Mouse (Mus musculus) MEL (cell line): ENCODE measurements at regions not wholly inside any gene's neighbourhood (a gene's known extent, or its start where the extent isn't known, plus 50 kb on each side); places are given as distances from the start of the nearest gene placed in this dataset.

Source experiments
- DNase-seq: peaks from one replicate; pipeline ENCODE4 v3.0.0; 2011; ENCODE audit warnings: low read depth, low spot score
- H3K27ac ChIP-seq: 2 replicates; pipeline ENCODE4 v1.5.1; 2012; ENCODE audit warnings: low read depth, mild to moderate bottlenecking, control low read depth, low read length, moderate library complexity; ENCODE audit not compliant: control insufficient read depth
- H3K27me3 ChIP-seq, 2 experiments: fragments of 150-350 bp in 1 of 2; sonication (generic) in 1 of 2; 2 replicates each; pipeline ENCODE4 v1.6.1; 2012; ENCODE audit warnings: low read length in 2 of 2, mild to moderate bottlenecking in 2 of 2, improper control_type of control experiment in 1 of 2, moderate library complexity in 1 of 2; ENCODE audit not compliant: insufficient read depth in 2 of 2, control insufficient read depth in 1 of 2
- H3K36me3 ChIP-seq, 2 experiments: 2 replicates each; pipeline ENCODE4 v1.6.1; 2012 to 2014; ENCODE audit warnings: low read length in 2 of 2, improper control_type of control experiment in 1 of 2, inconsistent platforms in 1 of 2, mild to moderate bottlenecking in 1 of 2; ENCODE audit not compliant: insufficient read depth in 2 of 2, control insufficient read depth in 1 of 2
- H3K4me1 ChIP-seq, 2 experiments: fragments of 150-350 bp in 1 of 2; sonication (generic) in 1 of 2; 2 replicates each; pipeline ENCODE4 v1.6.1; 2012; ENCODE audit warnings: low read length in 2 of 2, improper control_type of control experiment in 1 of 2, mild to moderate bottlenecking in 1 of 2; ENCODE audit not compliant: insufficient read depth in 2 of 2, control insufficient read depth in 1 of 2
- H3K4me3 ChIP-seq, 2 experiments: fragments of 150-350 bp in 1 of 2; sonication (generic) in 1 of 2; 2 replicates each; pipeline ENCODE4 v1.5.1; 2012; ENCODE audit warnings: low read depth in 2 of 2, low read length in 2 of 2, mild to moderate bottlenecking in 2 of 2, moderate library complexity in 2 of 2, control low read depth in 1 of 2, improper control_type of control experiment in 1 of 2; ENCODE audit not compliant: control insufficient read depth in 1 of 2, insufficient read depth in 1 of 2
- H3K79me2 ChIP-seq: 2 replicates; pipeline ENCODE4 v1.6.1; 2012; ENCODE audit warnings: mild to moderate bottlenecking, low read length, moderate library complexity; ENCODE audit not compliant: control insufficient read depth, poor library complexity, insufficient read depth
- H3K9ac ChIP-seq: 2 replicates; pipeline ENCODE4 v1.6.1; 2012; ENCODE audit warnings: low read depth, mild to moderate bottlenecking, control low read depth, low read length, moderate library complexity; ENCODE audit not compliant: control insufficient read depth, poor library complexity, severe bottlenecking
- H3K9me3 ChIP-seq: fragments of 150-350 bp; sonication (generic); replicated peaks from 2 replicates; pipeline ENCODE4 v1.6.1; 2012; ENCODE audit warnings: mild to moderate bottlenecking, low read length, improper control_type of control experiment, moderate library complexity; ENCODE audit not compliant: insufficient read depth
- CHD1 ChIP-seq: IDR thresholded peaks from 2 replicates; pipeline ENCODE4 v1.6.1; 2012; ENCODE audit warnings: low read depth, mild to moderate bottlenecking, inconsistent platforms, low read length, improper control_type of control experiment
- CHD2 ChIP-seq: IDR thresholded peaks from 2 replicates; pipeline ENCODE4 v1.6.1; 2011; ENCODE audit warnings: low read length, improper control_type of control experiment
- CTCF ChIP-seq, 3 experiments: IDR thresholded peaks in 2 of 3; conservative IDR thresholded peaks in 1 of 3; 2 replicates each; pipeline ENCODE4 v1.5.1; 2011 to 2012; ENCODE audit warnings: low read length in 3 of 3, low read depth in 2 of 3, mild to moderate bottlenecking in 2 of 3, improper control_type of control experiment in 1 of 3, inconsistent platforms in 1 of 3, mixed read lengths in 1 of 3, moderate library complexity in 1 of 3; ENCODE audit not compliant: control insufficient read depth in 1 of 3, insufficient read depth in 1 of 3, poor library complexity in 1 of 3, severe bottlenecking in 1 of 3
- E2F4 ChIP-seq: IDR thresholded peaks from 2 replicates; pipeline ENCODE4 v1.6.1; 2011; ENCODE audit warnings: low read depth, low read length, improper control_type of control experiment, borderline replicate concordance
- GABPA ChIP-seq: IDR thresholded peaks from 2 replicates; pipeline ENCODE4 v1.6.1; 2012; ENCODE audit warnings: low read depth, mild to moderate bottlenecking, inconsistent platforms, low read length, improper control_type of control experiment, moderate library complexity
- HCFC1 ChIP-seq: IDR thresholded peaks from 2 replicates; pipeline ENCODE4 v1.6.1; 2012; ENCODE audit warnings: low read depth, mild to moderate bottlenecking, inconsistent platforms, low read length, improper control_type of control experiment, moderate library complexity
- MAFK ChIP-seq: IDR thresholded peaks from 2 replicates; pipeline ENCODE4 v1.6.1; 2011; ENCODE audit warnings: low read depth, mild to moderate bottlenecking, low read length, improper control_type of control experiment, borderline replicate concordance
- MAX ChIP-seq: IDR thresholded peaks from 2 replicates; pipeline ENCODE4 v1.6.1; 2011; ENCODE audit warnings: low read length, improper control_type of control experiment
- MAZ ChIP-seq: IDR thresholded peaks from 2 replicates; pipeline ENCODE4 v1.6.1; 2012; ENCODE audit warnings: low read depth, mild to moderate bottlenecking, inconsistent platforms, low read length, improper control_type of control experiment
- MXI1 ChIP-seq: IDR thresholded peaks from 2 replicates; pipeline ENCODE4 v1.6.1; 2011; ENCODE audit warnings: mild to moderate bottlenecking, low read depth, low read length, improper control_type of control experiment
- MYB ChIP-seq: IDR thresholded peaks from 2 replicates; pipeline ENCODE4 v1.6.1; 2011; ENCODE audit warnings: mild to moderate bottlenecking, low read depth, low read length, improper control_type of control experiment
- NELFE ChIP-seq: IDR thresholded peaks from 2 replicates; pipeline ENCODE4 v1.6.1; 2011; ENCODE audit warnings: low read depth, low read length, improper control_type of control experiment
- POLR2A ChIP-seq, 2 experiments: IDR thresholded peaks; 2 replicates each; pipeline ENCODE4 v1.6.1; 2011 to 2012; ENCODE audit warnings: low read length in 2 of 2, mild to moderate bottlenecking in 2 of 2, control low read depth in 1 of 2, improper control_type of control experiment in 1 of 2, low read depth in 1 of 2, moderate library complexity in 1 of 2; ENCODE audit not compliant: control insufficient read depth in 1 of 2, insufficient read depth in 1 of 2, poor library complexity in 1 of 2
- POLR2AphosphoS2 ChIP-seq: IDR thresholded peaks from 2 replicates; pipeline ENCODE4 v1.6.1; 2011; ENCODE audit warnings: low read length, improper control_type of control experiment
- RCOR1 ChIP-seq: IDR thresholded peaks from 2 replicates; pipeline ENCODE4 v1.6.1; 2012; ENCODE audit warnings: low read depth, mild to moderate bottlenecking, inconsistent platforms, low read length, improper control_type of control experiment
- SIN3A ChIP-seq: IDR thresholded peaks from 2 replicates; pipeline ENCODE4 v1.6.1; 2012; ENCODE audit warnings: low read length, improper control_type of control experiment, inconsistent platforms
- SMC3 ChIP-seq: IDR thresholded peaks from 2 replicates; pipeline ENCODE4 v1.6.1; 2011; ENCODE audit warnings: low read depth, low read length, improper control_type of control experiment
- TAL1 ChIP-seq: IDR thresholded peaks from 2 replicates; pipeline ENCODE4 v1.6.1; 2012; ENCODE audit warnings: mild to moderate bottlenecking, inconsistent platforms, low read length, moderate library complexity, mixed read lengths
- TBP ChIP-seq: IDR thresholded peaks from 2 replicates; pipeline ENCODE4 v1.8.0; 2011; ENCODE audit warnings: low read depth, low read length, improper control_type of control experiment
- TCF12 ChIP-seq: IDR thresholded peaks from 2 replicates; pipeline ENCODE4 v1.6.1; 2014; ENCODE audit warnings: low read depth, mild to moderate bottlenecking, inconsistent platforms, low read length, improper control_type of control experiment, moderate library complexity
- UBTF ChIP-seq: IDR thresholded peaks from 2 replicates; pipeline ENCODE4 v1.6.1; 2012; ENCODE audit warnings: low read depth, mild to moderate bottlenecking, inconsistent platforms, low read length, improper control_type of control experiment, moderate library complexity, borderline replicate concordance; ENCODE audit not compliant: insufficient read depth
- USF1 ChIP-seq: IDR thresholded peaks from 2 replicates; pipeline ENCODE4 v1.6.1; 2014; ENCODE audit warnings: low read depth, mild to moderate bottlenecking, inconsistent platforms, low read length, improper control_type of control experiment, moderate library complexity
- USF2 ChIP-seq, 2 experiments: IDR thresholded peaks; 2 replicates each; pipeline ENCODE4 v1.6.1; 2011 to 2012; ENCODE audit warnings: improper control_type of control experiment in 2 of 2, low read length in 2 of 2, borderline replicate concordance in 1 of 2, inconsistent platforms in 1 of 2, low read depth in 1 of 2, mild to moderate bottlenecking in 1 of 2; ENCODE audit not compliant: insufficient read depth in 1 of 2
- ZKSCAN1 ChIP-seq: IDR thresholded peaks from 2 replicates; pipeline ENCODE4 v1.6.1; 2012; ENCODE audit warnings: low read depth, mild to moderate bottlenecking, inconsistent platforms, low read length, improper control_type of control experiment, moderate library complexity
- ZNF384 ChIP-seq: IDR thresholded peaks from 2 replicates; pipeline ENCODE4 v1.6.1; 2012; ENCODE audit warnings: low read depth, mild to moderate bottlenecking, inconsistent platforms, low read length, improper control_type of control experiment

DNA sequence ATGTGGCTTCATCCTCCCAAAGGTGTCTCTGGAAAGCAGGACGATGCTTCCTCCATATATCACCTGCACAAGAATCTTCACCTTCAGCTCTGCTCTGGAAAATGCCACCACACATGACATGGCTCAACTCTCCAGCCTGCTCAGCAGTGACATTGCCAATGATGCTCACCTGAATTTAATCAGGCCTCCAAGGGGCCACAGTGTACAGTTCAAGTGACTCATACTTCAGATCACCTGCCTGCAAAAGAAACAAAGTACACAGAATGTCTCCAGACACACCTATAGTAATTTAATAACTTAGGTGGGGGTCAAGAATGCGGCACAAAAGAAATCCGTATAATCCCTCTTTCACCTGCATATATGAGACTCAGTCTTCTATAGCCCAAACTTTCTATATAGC, 160.0 kb upstream of the Vstm2b start:
- TF ChIP-seq MAX = no peak
- no peak for TF ChIP-seq MAFK
- no peak for TF ChIP-seq USF1
- TF ChIP-seq CTCF (IDR thresholded peaks at IDR 0.05 in 2 of 3, conservative IDR thresholded peaks at IDR 0.05 in 1 of 3; ENCODE audit: control insufficient read depth in 1 of 3, insufficient read depth in 1 of 3, low read depth in 2 of 3, low read length in 3 of 3, poor library complexity in 1 of 3, severe bottlenecking in 1 of 3) = no peak
- no peak for TF ChIP-seq POLR2A (IDR thresholded peaks at IDR 0.05; ENCODE audit: control insufficient read depth in 1 of 2, insufficient read depth in 1 of 2, low read depth in 1 of 2, low read length in 2 of 2, poor library complexity in 1 of 2)
- no peak for TF ChIP-seq SIN3A
- TF ChIP-seq GABPA = no peak
- no peak for TF ChIP-seq RCOR1
- TF ChIP-seq HCFC1 = no peak
- Histone ChIP-seq H3K27me3 (no peaks in the 10 kb centered on the region), H3K27ac (no peak overlapping the region), H3K79me2 (no peaks in the 10 kb centered on the region), H3K4me3 (no peak overlapping the region), H3K36me3 (no peaks in the 10 kb centered on the region), H3K4me1 (no peaks in the 10 kb centered on the region), H3K9ac (no peak overlapping the region), H3K9me3 (no peaks in the 10 kb centered on the region)
- DNase-seq = no peak

DNA sequence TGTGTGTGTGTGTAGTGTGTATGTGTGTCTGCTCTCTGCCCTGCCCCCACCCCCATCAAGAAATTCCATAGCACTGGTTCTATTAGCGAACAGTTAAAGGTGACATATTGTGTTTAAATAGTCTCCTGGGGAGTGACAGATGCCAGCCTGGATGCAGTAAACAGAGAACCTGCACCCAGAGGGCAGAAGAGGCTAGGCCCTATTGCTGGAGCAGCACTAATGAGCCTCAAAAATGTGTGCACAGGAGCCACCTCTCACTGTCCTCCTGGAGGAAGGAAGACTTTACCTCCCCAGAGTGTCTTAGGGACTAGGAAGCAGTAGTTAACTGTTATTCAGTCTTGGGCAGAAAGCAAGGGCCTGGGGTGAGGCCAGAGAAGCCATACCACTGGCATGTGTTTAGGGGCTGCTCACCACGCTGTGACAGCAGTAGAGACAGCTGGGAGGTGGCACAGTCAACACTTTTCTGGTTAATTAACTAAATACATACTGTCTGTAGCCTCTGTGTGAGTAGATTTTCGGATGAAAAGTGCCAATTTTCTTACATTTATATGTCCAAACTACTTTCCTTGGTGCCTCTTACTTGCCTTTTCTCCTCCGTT, 155.5 kb upstream of the Vstm2b start:
- H3K27me3 ChIP-seq = no peaks in the 10 kb centered on the region
- H3K36me3 ChIP-seq = no peaks in the 10 kb centered on the region
- H3K4me3 ChIP-seq = no peak overlapping the region
- H3K9me3 ChIP-seq = no peaks in the 10 kb centered on the region
- no peaks in the 10 kb centered on the region for H3K4me1 ChIP-seq
- TF ChIP-seq MAX (no peak), MAZ (no peak), ZNF384 (no peak), CHD1 (no peak), MYB (no peak), MXI1 (no peak), TCF12 (no peak), USF2 (IDR thresholded peaks at IDR 0.05; ENCODE audit: borderline replicate concordance in 1 of 2, insufficient read depth in 1 of 2, low read depth in 1 of 2, low read length in 2 of 2) (no peak), SIN3A (no peak), HCFC1 (no peak), NELFE (no peak), E2F4 (no peak), CTCF (IDR thresholded peaks at IDR 0.05 in 2 of 3, conservative IDR thresholded peaks at IDR 0.05 in 1 of 3; ENCODE audit: control insufficient read depth in 1 of 3, insufficient read depth in 1 of 3, low read depth in 2 of 3, low read length in 3 of 3, poor library complexity in 1 of 3, severe bottlenecking in 1 of 3) (no peak), POLR2AphosphoS2 (no peak), CHD2 (no peak), UBTF (no peak), TBP (no peak), SMC3 (no peak), ZKSCAN1 (no peak), TAL1 (no peak)
- TF ChIP-seq, all 39 proteins: peak for 0
- H3K9ac ChIP-seq = no peak overlapping the region
- no peaks in the 10 kb centered on the region for H3K79me2 ChIP-seq
- DNase-seq = no peak
- H3K27ac ChIP-seq = no peak overlapping the region
